Mouse (Mus musculus) megakaryocyte, embryonic 14.5 days (primary cell): ENCODE results near the gene Prss36. TPM values are rescaled to one million over a fixed set of nuclear protein-coding genes. Genes with fewer than 3 reads are reported as not detected.

ENCODE experiments used
- H3K27me3 ChIP-seq: replicated peaks from 2 replicates; pipeline ENCODE3; 2012; ENCODE audit warnings: inconsistent platforms
- H3K36me3 ChIP-seq: replicated peaks from 2 replicates; pipeline ENCODE3; 2012; ENCODE audit warnings: low read length, inconsistent platforms, mixed read lengths
- H3K4me1 ChIP-seq: 2 replicates; pipeline ENCODE4 v1.6.1; 2012; ENCODE audit warnings: inconsistent platforms
- H3K4me3 ChIP-seq: replicated peaks from 2 replicates; pipeline ENCODE3; 2012; ENCODE audit warnings: moderate library complexity, mild to moderate bottlenecking, inconsistent platforms
- H3K9me3 ChIP-seq: 2 replicates; pipeline ENCODE4 v1.6.1; 2012; ENCODE audit warnings: inconsistent platforms
- FLI1 ChIP-seq: IDR thresholded peaks from 2 replicates; pipeline ENCODE4 v1.6.1; 2012; ENCODE audit warnings: low read length, inconsistent platforms, mixed read lengths
- GATA1 ChIP-seq: IDR thresholded peaks from 3 replicates; pipeline ENCODE4 v1.6.1; 2012; ENCODE audit warnings: mixed read lengths, low read length, inconsistent platforms, borderline replicate concordance
- polyA plus RNA-seq: library from polyadenylated mRNA; stranded (reverse); fragments of >175 nt; gene quantifications from 2 replicates; pipeline ENCODE4 v1.2.3, GENCODE M21; 2012; ENCODE audit warnings: low replicate concordance; ENCODE audit not compliant: insufficient read depth

Prss36 gene
- polyA plus RNA-seq, 1 experiment, result 10.0 TPM

DNA sequence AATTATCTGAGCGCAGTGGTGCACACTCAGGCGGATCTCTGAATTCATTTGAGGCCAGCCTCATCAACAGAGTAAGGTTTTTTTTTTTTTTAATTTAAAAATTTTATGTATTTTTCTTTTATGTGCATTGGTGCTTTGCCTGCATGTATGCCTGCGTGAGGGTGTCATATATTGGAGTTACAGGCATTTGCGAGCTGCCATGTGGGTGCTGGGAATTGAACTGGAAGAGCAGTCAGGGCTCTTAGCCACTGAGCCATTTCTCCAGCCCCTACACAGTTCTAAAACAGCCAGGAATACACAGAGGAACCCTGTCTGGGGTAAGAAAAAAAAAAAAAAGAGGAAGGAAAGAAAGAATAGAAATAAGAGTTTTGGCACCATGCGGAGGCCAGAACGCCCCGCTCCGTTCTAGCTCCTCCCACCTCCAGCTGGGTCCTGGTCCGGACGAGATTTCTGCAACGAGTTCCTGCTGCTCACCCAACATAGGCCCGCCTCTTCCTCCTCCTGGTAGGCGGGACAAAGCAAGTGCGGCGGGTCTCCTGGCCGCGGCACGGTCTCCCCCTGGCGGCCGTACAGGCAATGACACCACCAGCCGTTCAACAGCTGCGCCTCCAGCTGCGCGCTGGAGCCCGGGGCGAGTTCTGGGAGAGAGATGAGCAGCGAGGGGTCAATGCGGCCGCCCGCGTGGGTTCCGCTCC is 11.3 kb downstream of the Prss36 start:
- Histone ChIP-seq H3K9me3 (no peaks in the 10 kb centered on the region), H3K36me3 (no peaks in the 10 kb centered on the region), H3K27me3 (no peaks in the 10 kb centered on the region), H3K4me3 (peak overlapping the region; percentile 96), H3K4me1 (peaks cover 45% of the 10 kb centered on the region)
- no peak for TF ChIP-seq FLI1
- TF ChIP-seq GATA1, result no peak

- Histone ChIP-seq H3K27me3 (peaks cover 8% of the 10 kb centered on the region), H3K9me3 (no peaks in the 10 kb centered on the region), H3K4me3 (no peak overlapping the region), H3K4me1 (peaks cover 56% of the 10 kb centered on the region), H3K36me3 (no peaks in the 10 kb centered on the region)
- TF ChIP-seq GATA1, result no peak
- no peak for TF ChIP-seq FLI1
These were observed 12.4 kb downstream of the Prss36 start for GRCm38 (mm10) chr7:127934075-127934474.

- Histone ChIP-seq H3K9me3 (no peaks in the 10 kb centered on the region), H3K36me3 (peaks cover 5% of the 10 kb centered on the region), H3K4me3 (no peak overlapping the region), H3K4me1 (peaks cover 68% of the 10 kb centered on the region), H3K27me3 (peaks cover 8% of the 10 kb centered on the region)
- no peak for TF ChIP-seq FLI1
- no peak for TF ChIP-seq GATA1
These were observed 14.1 kb downstream of the Prss36 start for GRCm38 (mm10) chr7:127932273-127933031.

DNA sequence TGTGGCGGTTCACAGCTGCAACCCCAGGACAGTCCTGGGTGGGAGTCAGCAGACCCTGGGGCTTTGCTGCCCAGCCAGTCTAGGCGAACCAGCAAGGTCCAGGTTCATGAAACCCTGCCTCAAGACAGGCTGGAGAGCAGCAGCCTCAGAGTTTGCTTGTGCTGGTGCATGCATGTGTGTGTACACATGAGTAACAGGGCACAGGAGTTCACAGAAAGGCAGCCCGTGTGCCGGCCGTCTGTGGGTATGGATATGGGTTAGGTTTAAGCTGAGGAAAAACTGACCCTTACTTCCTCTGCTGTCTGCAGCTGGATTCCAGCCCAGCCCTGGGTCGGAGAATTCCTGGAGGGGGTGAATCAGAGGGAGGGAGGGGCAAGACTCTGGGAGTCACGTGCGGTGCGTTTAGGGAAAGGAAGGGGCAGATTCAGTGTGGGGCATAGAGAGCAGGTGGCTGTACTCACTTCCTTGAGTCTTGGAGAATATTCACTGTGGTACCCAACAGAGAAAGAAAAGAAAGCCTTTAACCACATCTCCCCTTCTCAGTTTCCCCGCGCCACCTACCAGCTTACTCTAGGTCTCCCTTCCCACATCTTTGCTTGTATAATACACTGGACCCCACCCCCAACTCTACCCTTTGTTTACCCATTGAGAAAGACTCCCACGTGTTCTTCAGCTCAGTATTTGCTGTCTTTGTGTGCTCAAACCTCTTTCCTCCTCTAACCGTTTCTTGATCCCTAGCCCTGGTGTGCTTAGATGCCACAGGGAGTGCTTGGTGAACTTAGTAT is 15.0 kb downstream of the Prss36 start:
- TF ChIP-seq FLI1 (no peak), GATA1 (no peak)
- Histone ChIP-seq H3K4me3 (no peak overlapping the region), H3K27me3 (peaks cover 8% of the 10 kb centered on the region), H3K4me1 (peaks cover 71% of the 10 kb centered on the region), H3K9me3 (no peaks in the 10 kb centered on the region), H3K36me3 (peaks cover 14% of the 10 kb centered on the region)

DNA sequence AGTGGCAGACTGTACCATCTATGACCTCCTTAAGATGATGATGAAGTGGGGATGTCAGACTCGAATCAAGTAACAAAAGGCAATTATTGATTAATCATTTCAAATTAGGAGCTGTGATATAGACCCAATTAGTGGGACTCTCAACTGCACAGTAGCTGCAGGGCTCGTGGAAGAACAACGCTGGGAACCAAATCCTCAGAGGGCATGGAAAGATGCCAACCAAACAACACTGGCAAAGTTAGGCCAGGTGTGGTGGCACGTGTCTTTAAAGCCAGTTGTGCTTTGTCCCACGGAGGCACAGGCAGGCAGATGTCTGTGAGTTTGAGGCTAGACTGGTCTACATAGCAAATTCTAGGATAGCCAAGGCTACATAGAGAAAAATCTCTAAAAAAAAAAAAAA is 15.9 kb downstream of the Prss36 start:
- Histone ChIP-seq H3K27me3 (peaks cover 8% of the 10 kb centered on the region), H3K9me3 (no peaks in the 10 kb centered on the region), H3K4me1 (peaks cover 62% of the 10 kb centered on the region), H3K36me3 (peaks cover 23% of the 10 kb centered on the region), H3K4me3 (no peak overlapping the region)
- TF ChIP-seq FLI1 (no peak), GATA1 (no peak)

- H3K9me3 ChIP-seq, result no peaks in the 10 kb centered on the region
- peaks cover 30% of the 10 kb centered on the region for H3K36me3 ChIP-seq
- no peak within 1 kb of the TSS for H3K4me3 ChIP-seq
- peaks cover 8% of the 10 kb centered on the region for H3K27me3 ChIP-seq
- peaks cover 59% of the 10 kb centered on the region for H3K4me1 ChIP-seq
- TF ChIP-seq FLI1 (no peak), GATA1 (no peak)
These were observed 16.6 kb downstream of the Prss36 start, which contains the start of gene Prss8 for GRCm38 (mm10) chr7:127929923-127930322. Gene Prss8, minus strand, starts transcription at chr7:127930104.

GRCm38 (mm10) chr7:127928596-127928995 is 17.9 kb downstream of the Prss36 start:
- H3K4me3 ChIP-seq, result no peak overlapping the region
- TF ChIP-seq FLI1, result no peak
- no peak for TF ChIP-seq GATA1

DNA sequence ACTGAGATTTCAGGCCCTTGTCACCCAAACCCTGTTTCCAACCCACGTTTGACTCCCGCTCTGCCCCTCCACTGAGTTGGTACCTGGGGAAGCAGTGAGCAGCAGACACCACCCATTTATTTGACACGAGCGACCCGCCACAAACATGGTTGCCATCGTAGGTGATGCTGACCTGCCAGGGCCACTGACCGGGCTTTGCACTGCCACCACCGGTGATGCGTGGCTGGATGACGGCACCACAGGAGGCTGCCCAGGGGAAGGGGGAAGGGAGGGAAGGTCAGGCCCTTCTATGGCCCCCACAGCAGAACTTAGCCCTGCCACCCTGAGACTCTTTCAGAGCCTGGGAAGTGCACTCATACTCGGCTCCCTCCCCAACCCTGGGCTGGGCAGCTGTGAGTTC is 18.8 kb downstream of the Prss36 start:
- Histone ChIP-seq H3K9me3 (no peaks in the 10 kb centered on the region), H3K4me3 (no peak overlapping the region), H3K36me3 (peaks cover 52% of the 10 kb centered on the region), H3K4me1 (peaks cover 42% of the 10 kb centered on the region), H3K27me3 (peaks cover 8% of the 10 kb centered on the region)
- TF ChIP-seq FLI1 (no peak), GATA1 (no peak)

More at GRCm38 (mm10) chr7:127928596-127928995, 17.9 kb downstream of the Prss36 start:
- no peaks in the 10 kb centered on the region for H3K9me3 ChIP-seq
- peaks cover 43% of the 10 kb centered on the region for H3K36me3 ChIP-seq
- H3K4me1 ChIP-seq, result peaks cover 45% of the 10 kb centered on the region
- peaks cover 8% of the 10 kb centered on the region for H3K27me3 ChIP-seq

- Histone ChIP-seq H3K9me3 (no peaks in the 10 kb centered on the region), H3K4me3 (no peak overlapping the region), H3K4me1 (peaks cover 45% of the 10 kb centered on the region), H3K27me3 (peaks cover 8% of the 10 kb centered on the region), H3K36me3 (peaks cover 61% of the 10 kb centered on the region)
- TF ChIP-seq GATA1, result no peak
- TF ChIP-seq FLI1, result no peak
These were observed 19.7 kb downstream of the Prss36 start for GRCm38 (mm10) chr7:127926846-127927245.
